Mouse (Mus musculus) hindbrain, embryonic 12.5 days (tissue): ENCODE results near the gene Ttl. TPM values are rescaled to one million over a fixed set of nuclear protein-coding genes. Genes with fewer than 3 reads are reported as not detected.
A peak's percentile ranks its signal among the peaks of the same experiment; 100 is the strongest.

ENCODE experiments used
- ATAC-seq: fragments of 200-750 bp; cut with Nextera tagmentation; 2 replicates; pipeline ENCODE4 v1.8.0; 2017; ENCODE audit warnings: moderate TSS enrichment; ENCODE audit not compliant: low FRiP score
- H3K27ac ChIP-seq: fragments of 300-500 bp; sonication (generic); 2 replicates; pipeline ENCODE4 v1.5.1; 2016; ENCODE audit warnings: mild to moderate bottlenecking
- H3K27me3 ChIP-seq: fragments of 300-500 bp; sonication (generic); 2 replicates; pipeline ENCODE4 v1.6.1; 2016; ENCODE audit warnings: mild to moderate bottlenecking
- H3K36me3 ChIP-seq: fragments of 300-500 bp; sonication (generic); 2 replicates; pipeline ENCODE4 v1.6.1; 2016; ENCODE audit warnings: mild to moderate bottlenecking
- H3K4me1 ChIP-seq: fragments of 300-500 bp; sonication (generic); 2 replicates; pipeline ENCODE4 v1.6.1; 2016
- H3K4me2 ChIP-seq: fragments of 300-500 bp; sonication (generic); replicated peaks from 2 replicates; pipeline ENCODE4 v1.6.1; 2016; ENCODE audit warnings: mild to moderate bottlenecking
- H3K4me3 ChIP-seq: fragments of 300-500 bp; sonication (generic); 2 replicates; pipeline ENCODE4 v1.5.1; 2016; ENCODE audit warnings: mild to moderate bottlenecking
- H3K9ac ChIP-seq: fragments of 300-500 bp; sonication (generic); 2 replicates; pipeline ENCODE4 v1.6.1; 2016; ENCODE audit warnings: mild to moderate bottlenecking, moderate library complexity
- H3K9me3 ChIP-seq: fragments of 300-500 bp; sonication (generic); replicated peaks from 2 replicates; pipeline ENCODE4 v1.6.1; 2016; ENCODE audit warnings: mild to moderate bottlenecking
- WGBS: fragments of 180-500 bp; shearing (Covaris S2); methylation state at CpG from one replicate; pipeline ENCODE4 v1.1.7; 2016; 5-methylcytosine and 5-hydroxymethylcytosine counted together
- polyA plus RNA-seq: library from polyadenylated mRNA; unstranded; fragments of >200 nt; fragmentation: Nextera tagmentation; extraction: Ambion mirVana; gene quantifications from 2 replicates; pipeline ENCODE4 v1.2.1, GENCODE M21; 2016

Gene Ttl
- polyA plus RNA-seq, 1 experiment from 2014 or later = 23.4 TPM

DNA sequence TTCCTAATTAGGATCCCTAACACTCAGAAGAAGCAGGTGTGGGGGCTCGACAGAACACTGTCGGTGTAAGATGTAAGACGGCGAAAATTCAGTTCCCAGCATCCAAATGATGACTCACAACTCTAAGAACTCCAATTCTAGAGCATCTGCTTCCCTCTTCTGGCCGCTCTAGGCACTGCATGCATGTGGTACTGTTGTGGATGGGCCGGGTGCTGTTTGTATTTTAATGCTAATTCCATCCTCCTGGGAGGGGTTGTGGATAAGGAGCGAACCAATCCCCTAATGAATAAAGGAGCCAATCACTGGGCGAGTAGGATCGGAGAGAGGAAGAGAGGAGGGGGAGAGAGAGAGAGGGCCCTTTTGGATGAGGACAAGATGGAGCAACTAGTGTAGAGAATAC is 9.1 kb upstream of the Ttl start:
- Histone ChIP-seq H3K36me3 (no peaks in the 10 kb centered on the region), H3K27me3 (no peaks in the 10 kb centered on the region; the same call in 1 of the 2 replicates), H3K27ac (no peak overlapping the region), H3K4me3 (no peak overlapping the region), H3K9me3 (no peaks in the 10 kb centered on the region), H3K4me2 (no peak overlapping the region), H3K9ac (no peak overlapping the region), H3K4me1 (no peaks in the 10 kb centered on the region)
- ATAC-seq = no peak
- WGBS = 42% methylated on average over 9 of the region's 9 CpGs

DNA sequence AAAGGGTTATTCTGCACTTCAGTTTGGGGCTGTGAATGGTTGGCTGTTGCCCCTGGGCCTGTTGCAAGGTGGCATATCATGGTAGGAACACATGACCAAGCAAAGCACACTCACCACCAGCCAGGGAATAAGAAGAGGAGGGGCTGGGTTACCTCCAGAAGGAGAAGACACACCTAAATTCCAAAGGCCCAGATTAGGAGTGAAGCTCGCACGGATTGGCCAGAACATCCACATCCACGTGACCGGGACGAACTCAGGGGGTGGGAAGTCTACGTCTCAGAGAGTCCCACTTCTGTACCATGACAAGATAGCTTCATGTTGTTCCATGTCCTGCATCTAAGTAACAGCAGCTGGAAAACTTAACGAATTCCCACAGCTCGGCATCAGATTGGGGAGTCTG is 8.5 kb upstream of the Ttl start:
- WGBS = 97% methylated on average over 8 of the region's 8 CpGs
- H3K4me3 ChIP-seq = no peak overlapping the region
- no peaks in the 10 kb centered on the region for H3K4me1 ChIP-seq
- no peak overlapping the region for H3K27ac ChIP-seq
- H3K9me3 ChIP-seq = no peaks in the 10 kb centered on the region
- H3K27me3 ChIP-seq = no peaks in the 10 kb centered on the region; the same call in 1 of the 2 replicates
- ATAC-seq = no peak
- no peak overlapping the region for H3K4me2 ChIP-seq
- H3K9ac ChIP-seq = no peak overlapping the region
- H3K36me3 ChIP-seq = no peaks in the 10 kb centered on the region

DNA sequence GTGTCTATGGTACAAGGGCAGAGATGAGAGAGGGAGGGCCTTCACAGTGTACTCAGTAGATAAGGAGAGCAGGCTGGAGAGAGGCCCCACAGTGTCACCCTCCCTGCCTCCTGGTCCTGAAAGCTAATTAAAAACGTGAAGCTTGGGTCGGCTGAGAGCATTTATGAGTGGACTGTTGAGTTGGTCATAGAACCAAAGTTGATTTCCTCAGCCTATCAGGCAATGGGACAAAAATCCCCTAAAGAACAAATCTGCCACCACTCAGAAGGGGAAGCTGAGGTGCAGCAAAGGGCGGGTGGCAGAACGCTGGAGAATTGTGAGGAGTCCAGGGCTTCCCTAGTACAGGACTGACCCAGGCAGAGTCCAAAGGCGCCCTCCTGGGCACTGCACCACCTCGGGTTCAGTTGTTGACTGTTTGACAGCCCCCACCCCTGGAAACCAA is 7.8 kb upstream of the Ttl start:
- no peak for ATAC-seq
- 86% methylated on average over 6 of the region's 6 CpGs for WGBS

DNA sequence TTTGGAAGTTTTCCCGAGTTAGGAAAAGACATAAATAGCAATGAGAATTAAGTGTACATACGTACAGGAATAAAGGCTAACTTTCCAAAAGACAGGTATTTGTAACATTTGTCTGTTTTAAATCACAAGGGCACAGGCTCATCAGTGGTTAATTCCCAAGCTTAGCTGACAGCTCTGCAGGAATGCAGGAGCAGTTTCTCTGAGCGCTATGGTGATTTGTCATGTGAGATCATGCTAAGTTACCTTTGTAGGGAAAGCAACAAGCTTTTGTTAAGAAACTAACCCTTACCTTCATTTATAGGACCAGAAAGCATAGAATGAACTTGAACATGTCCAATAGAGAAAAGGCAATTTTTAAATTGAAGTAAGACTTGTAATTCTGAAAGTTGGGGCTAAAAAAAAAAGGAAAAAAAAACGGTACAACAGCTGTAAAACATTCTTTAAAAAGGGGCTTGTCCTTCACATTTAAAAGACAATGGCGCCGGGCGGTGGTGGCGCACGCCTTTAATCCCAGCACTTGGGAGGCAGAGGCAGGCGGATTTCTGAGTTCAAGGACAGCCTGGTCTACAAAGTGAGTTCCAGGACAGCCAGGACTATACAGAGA is 4.2 kb upstream of the Ttl start:
- H3K9me3 ChIP-seq = no peaks in the 10 kb centered on the region
- H3K4me1 ChIP-seq = peaks cover under 1% of the 10 kb centered on the region; the same call in 1 of the 2 replicates
- no peaks in the 10 kb centered on the region; the same call in 1 of the 2 replicates for H3K27me3 ChIP-seq
- WGBS = 80% methylated on average over 10 of the region's 10 CpGs
- no peak overlapping the region for H3K9ac ChIP-seq
- no peak overlapping the region for H3K4me2 ChIP-seq
- no peak overlapping the region for H3K4me3 ChIP-seq
- H3K27ac ChIP-seq = no peak overlapping the region
- H3K36me3 ChIP-seq = no peaks in the 10 kb centered on the region
- ATAC-seq = no peak

More for the DNA sequence above, 7.8 kb upstream of the Ttl start:
- H3K36me3 ChIP-seq = no peaks in the 10 kb centered on the region
- H3K9ac ChIP-seq = no peak overlapping the region
- no peaks in the 10 kb centered on the region for H3K9me3 ChIP-seq
- H3K27me3 ChIP-seq = no peaks in the 10 kb centered on the region; the same call in 1 of the 2 replicates
- no peaks in the 10 kb centered on the region for H3K4me1 ChIP-seq
- no peak overlapping the region for H3K27ac ChIP-seq
- H3K4me2 ChIP-seq = no peak overlapping the region
- H3K4me3 ChIP-seq = no peak overlapping the region

DNA sequence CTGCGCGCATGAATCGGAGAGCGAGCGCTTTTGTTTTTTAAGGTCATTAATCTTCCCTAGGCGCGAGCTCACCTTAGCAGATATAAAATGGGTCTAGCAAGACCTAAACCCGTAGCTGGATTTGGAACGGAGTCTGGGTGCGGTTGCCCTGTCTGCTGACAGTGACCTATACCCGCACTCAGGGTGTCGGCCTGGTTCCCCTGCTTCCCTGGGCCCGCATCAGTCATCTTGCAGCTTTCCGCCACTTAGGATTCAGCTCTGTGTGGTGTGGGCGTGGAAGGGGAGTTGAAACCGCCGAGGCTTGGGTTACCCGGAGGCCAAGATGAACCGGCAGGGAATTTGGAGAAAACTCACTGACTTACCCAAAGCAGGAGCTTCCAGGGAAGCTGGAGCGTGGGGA is 584 bp downstream of the Ttl start:
- H3K4me2 ChIP-seq = peak overlapping the region; percentile 71
- ATAC-seq = peak; percentile 82
- H3K9ac ChIP-seq = peak overlapping the region; percentile 91
- peak overlapping the region; percentile 91 for H3K27ac ChIP-seq
- H3K4me1 ChIP-seq = peaks cover 18% of the 10 kb centered on the region
- H3K4me3 ChIP-seq = peak overlapping the region; percentile 91
- WGBS = 1% methylated on average over 20 of the region's 20 CpGs
- no peaks in the 10 kb centered on the region for H3K9me3 ChIP-seq
- no peaks in the 10 kb centered on the region for H3K27me3 ChIP-seq
- 0 out of 2 replicates have a peak, but pooled peaks cover 13% of the 10 kb centered on the region for H3K36me3 ChIP-seq

DNA sequence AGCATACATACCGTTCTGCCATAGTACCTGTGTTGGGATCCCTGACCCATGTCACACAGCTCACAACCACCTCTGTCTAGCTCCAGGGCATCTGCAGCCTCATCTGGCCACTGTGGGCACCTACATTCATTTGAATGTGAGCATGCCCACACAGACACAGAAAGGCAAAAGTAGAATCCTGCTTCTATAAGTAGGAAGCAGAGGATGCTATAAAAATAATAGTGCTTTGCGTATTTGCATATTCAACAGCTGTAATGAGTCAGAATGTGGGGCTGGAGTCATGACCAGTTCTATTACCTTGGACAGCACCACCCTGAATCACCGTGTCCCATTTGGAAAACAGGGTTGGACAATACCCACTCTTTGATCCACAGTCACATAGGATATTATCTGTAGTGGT is 4.6 kb downstream of the Ttl start:
- WGBS = 95% methylated on average over 3 of the region's 3 CpGs
- Histone ChIP-seq H3K4me1 (peaks cover 18% of the 10 kb centered on the region), H3K4me3 (no peak overlapping the region), H3K9me3 (no peaks in the 10 kb centered on the region), H3K36me3 (peaks cover 13% of the 10 kb centered on the region; the same call in 1 of the 2 replicates), H3K9ac (no peak overlapping the region), H3K4me2 (no peak overlapping the region), H3K27me3 (no peaks in the 10 kb centered on the region), H3K27ac (no peak overlapping the region)
- no peak for ATAC-seq

DNA sequence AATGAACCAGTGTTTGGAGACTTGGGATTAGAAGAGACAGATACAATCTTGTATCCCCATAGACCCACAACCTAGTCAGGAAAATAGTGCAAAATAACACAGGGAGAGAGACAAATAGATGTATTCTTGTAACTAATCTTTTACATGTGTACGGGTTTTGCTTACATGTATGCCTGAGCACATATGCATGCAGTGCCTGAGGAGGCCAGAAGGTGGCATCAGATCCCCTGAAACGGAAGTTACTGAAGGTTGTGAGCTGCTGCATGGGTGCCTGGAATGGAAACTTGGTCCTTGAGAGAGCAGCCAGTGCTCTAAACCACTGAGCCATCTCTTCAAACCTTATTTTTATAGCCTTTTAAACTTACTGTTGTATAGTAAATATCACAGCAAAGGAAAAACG is 12.6 kb downstream of the Ttl start:
- Histone ChIP-seq H3K4me3 (no peak overlapping the region), H3K27ac (no peak overlapping the region), H3K9me3 (no peaks in the 10 kb centered on the region), H3K36me3 (peaks cover 60% of the 10 kb centered on the region), H3K4me2 (no peak overlapping the region), H3K9ac (no peak overlapping the region), H3K27me3 (no peaks in the 10 kb centered on the region), H3K4me1 (no peaks in the 10 kb centered on the region)
- no peak for ATAC-seq
- WGBS = 79% methylated on average over 3 of the region's 3 CpGs

DNA sequence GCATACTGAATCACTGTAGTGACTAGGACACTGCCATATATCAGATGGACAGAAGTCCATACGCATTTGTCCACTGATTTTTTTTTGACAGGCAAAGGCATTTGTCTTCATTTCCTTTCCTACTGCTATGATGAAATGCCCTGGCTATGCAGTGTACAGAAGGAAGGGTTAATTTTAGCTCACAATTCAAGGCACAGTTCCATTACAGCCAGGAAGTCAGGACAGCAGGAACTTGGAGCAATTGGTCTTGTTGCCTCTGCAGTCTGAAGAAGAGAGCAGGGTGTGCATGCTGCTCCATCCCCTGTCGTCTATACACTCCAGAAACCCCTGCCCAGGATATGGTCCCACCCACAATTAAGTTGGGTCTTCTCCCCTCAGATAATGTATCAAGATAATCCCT is 13.5 kb downstream of the Ttl start:
- H3K27ac ChIP-seq = no peak overlapping the region
- no peak for ATAC-seq
- H3K4me3 ChIP-seq = no peak overlapping the region
- peaks cover 61% of the 10 kb centered on the region for H3K36me3 ChIP-seq
- H3K9ac ChIP-seq = no peak overlapping the region
- 95% methylated on average over 2 of the region's 2 CpGs for WGBS
- H3K9me3 ChIP-seq = no peaks in the 10 kb centered on the region
- no peak overlapping the region for H3K4me2 ChIP-seq
- H3K4me1 ChIP-seq = no peaks in the 10 kb centered on the region
- no peaks in the 10 kb centered on the region for H3K27me3 ChIP-seq

DNA sequence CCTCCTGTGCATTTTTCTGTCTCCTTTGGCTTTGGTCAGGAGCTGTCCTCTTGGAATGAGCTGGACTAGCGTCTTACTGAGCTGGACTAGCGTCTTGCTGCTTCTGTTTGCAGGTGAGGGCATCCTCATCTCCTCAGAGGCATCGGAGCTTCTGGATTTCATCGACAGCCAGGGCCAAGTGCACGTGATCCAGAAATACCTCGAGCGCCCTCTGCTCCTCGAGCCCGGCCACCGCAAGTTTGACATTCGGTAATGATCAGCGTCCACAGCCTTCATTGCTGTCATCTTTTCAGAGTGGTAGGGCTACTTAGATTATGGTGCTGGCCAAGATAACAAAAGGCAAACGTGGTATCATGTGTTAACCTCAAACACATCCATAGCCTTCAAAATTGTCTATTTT is 15.4 kb downstream of the Ttl start:
- no peaks in the 10 kb centered on the region for H3K9me3 ChIP-seq
- H3K9ac ChIP-seq = no peak overlapping the region
- no peak for ATAC-seq
- no peaks in the 10 kb centered on the region for H3K27me3 ChIP-seq
- 71% methylated on average over 13 of the region's 13 CpGs for WGBS
- no peak overlapping the region for H3K4me3 ChIP-seq
- H3K27ac ChIP-seq = no peak overlapping the region
- H3K4me1 ChIP-seq = no peaks in the 10 kb centered on the region
- H3K4me2 ChIP-seq = no peak overlapping the region
- H3K36me3 ChIP-seq = peaks cover 69% of the 10 kb centered on the region

DNA sequence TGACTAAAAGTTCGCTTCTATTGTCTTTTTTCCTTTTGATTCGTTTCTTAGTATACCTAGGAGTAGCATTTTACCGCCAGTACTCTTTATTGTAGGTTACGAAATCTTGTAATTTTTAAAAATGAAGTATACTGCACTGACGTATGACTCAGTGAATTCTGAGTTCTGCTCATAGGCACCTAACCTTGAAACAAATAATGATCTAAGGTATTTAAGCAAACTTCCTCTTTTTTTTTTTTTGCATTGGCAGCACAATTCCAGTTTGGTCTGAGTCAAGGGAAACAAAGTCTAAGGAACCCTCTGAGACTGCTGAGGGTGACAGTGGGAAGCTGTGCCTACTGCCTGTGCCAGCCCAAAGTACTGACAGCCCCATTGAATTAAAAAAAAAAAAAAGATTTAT is 17.8 kb downstream of the Ttl start:
- no peak overlapping the region for H3K9ac ChIP-seq
- no peaks in the 10 kb centered on the region for H3K4me1 ChIP-seq
- peaks cover 53% of the 10 kb centered on the region for H3K36me3 ChIP-seq
- H3K4me3 ChIP-seq = no peak overlapping the region
- ATAC-seq = no peak
- H3K27ac ChIP-seq = no peak overlapping the region
- WGBS = 92% methylated on average over 5 of the region's 5 CpGs
- no peaks in the 10 kb centered on the region for H3K9me3 ChIP-seq
- no peaks in the 10 kb centered on the region for H3K27me3 ChIP-seq
- no peak overlapping the region for H3K4me2 ChIP-seq

DNA sequence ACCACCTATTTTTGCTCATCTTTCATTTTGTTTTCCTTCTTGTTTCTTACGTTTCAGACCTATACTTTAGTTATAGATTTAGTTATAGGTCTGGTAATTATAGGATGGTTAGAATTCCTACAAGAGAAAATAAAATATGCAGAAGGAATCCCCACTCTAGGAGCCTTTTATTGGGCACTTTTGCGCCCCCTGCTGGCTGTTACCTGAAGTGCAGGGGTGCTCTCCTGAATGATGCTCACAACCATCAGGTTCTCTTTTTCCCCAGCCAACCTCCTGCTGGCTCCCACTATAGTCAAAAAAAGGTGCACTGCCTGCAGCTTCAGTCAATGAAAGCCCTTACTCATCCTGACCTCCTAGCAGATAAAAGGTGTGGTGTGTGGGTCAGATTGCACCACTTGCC is 19.2 kb downstream of the Ttl start:
- Histone ChIP-seq H3K9me3 (no peaks in the 10 kb centered on the region), H3K4me3 (no peak overlapping the region), H3K36me3 (peaks cover 55% of the 10 kb centered on the region), H3K4me2 (no peak overlapping the region), H3K9ac (no peak overlapping the region), H3K27ac (no peak overlapping the region), H3K27me3 (no peaks in the 10 kb centered on the region), H3K4me1 (no peaks in the 10 kb centered on the region)
- 63% methylated on average over 2 of the region's 2 CpGs for WGBS
- ATAC-seq = no peak

DNA sequence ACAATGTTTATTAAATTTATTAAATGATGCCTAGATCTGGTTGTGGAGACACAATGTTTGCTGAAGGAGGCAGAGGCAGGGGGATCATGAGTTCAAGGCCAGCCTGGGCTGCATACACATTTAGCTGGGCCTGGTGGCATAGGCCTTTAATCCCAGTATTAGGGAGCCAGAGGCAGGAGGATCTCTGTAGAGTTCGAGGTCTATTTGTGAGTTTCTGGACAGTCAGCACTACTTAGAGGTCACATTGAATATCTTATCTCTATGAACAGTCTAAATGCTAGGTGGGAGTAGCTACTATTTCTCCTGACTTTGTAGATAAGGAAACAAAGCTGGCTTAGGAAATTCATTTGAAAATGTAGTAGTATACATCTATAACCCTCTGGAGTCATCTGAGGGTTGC is 21.8 kb downstream of the Ttl start:
- Histone ChIP-seq H3K4me3 (no peak overlapping the region), H3K36me3 (peaks cover 58% of the 10 kb centered on the region), H3K27me3 (no peaks in the 10 kb centered on the region), H3K4me2 (no peak overlapping the region), H3K9ac (no peak overlapping the region), H3K4me1 (no peaks in the 10 kb centered on the region), H3K9me3 (no peaks in the 10 kb centered on the region), H3K27ac (no peak overlapping the region)
- no peak for ATAC-seq
- 93% methylated on average over 1 of the region's 1 CpGs for WGBS

DNA sequence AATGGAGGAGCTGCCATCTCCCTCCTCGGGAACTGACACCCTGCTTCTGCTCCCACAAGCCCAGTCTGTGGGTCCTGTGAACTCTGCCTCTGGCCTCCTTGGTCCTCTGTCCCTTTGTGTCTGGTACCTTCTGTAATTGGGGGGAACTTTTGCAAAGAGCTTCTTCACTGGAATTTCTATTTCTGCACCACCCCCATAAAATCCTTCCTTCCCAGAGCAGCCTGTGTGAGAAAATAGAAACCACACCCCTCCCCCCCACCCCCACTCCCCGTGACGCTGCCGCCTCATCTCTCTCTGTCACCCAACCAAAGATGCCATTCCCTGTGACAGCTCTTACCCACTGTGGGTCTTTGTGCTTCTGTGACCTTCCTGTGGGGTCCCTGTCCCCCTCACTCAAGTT is 24.6 kb downstream of the Ttl start:
- no peak overlapping the region; the same call in 1 of the 2 replicates for H3K27ac ChIP-seq
- H3K27me3 ChIP-seq = no peaks in the 10 kb centered on the region
- 42% methylated on average over 4 of the region's 4 CpGs for WGBS
- peaks cover 77% of the 10 kb centered on the region for H3K36me3 ChIP-seq
- no peak overlapping the region for H3K4me2 ChIP-seq
- no peak overlapping the region for H3K4me3 ChIP-seq
- H3K4me1 ChIP-seq = no peaks in the 10 kb centered on the region
- H3K9ac ChIP-seq = no peak overlapping the region; the same call in 1 of the 2 replicates
- no peaks in the 10 kb centered on the region for H3K9me3 ChIP-seq
- no peak for ATAC-seq
